Mouse (Mus musculus): Measurements from ENCODE around the gene Glmp. TPM values are rescaled to one million over a fixed set of nuclear protein-coding genes. Genes with fewer than 3 reads are reported as not detected.
A peak's percentile ranks its signal among the peaks of the same experiment; 100 is the strongest.

Glmp gene
- polyA plus RNA-seq, 1 experiment from 2014 or later = 182 TPM

DNA sequence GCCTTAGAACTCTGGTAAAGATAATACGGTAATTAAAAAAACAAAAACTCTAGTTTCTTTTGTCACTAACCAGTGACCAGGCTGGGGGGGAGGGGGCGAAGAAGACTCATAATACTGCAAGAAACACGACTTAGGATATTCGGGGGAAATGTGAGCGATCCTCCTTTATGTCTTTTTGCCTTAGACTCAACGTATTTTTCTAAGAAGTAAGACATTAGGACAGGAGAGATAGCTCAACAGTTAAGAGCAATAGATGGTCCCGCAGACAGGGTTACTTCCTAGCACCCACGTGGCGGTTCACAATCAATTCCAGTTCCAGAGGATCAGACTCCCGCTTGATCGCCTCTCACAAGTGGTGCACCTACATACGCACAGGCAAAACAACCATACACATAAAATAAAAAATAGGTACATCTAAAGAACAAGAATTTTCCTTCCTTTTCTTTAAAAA is 28.7 kb upstream of the Glmp start:
- peaks cover 13% of the 10 kb centered on the region for H3K36me3 ChIP-seq
- peak overlapping the region; percentile 40 for H3K9ac ChIP-seq
- WGBS = 2% methylated on average over 12 of the region's 12 CpGs
- no peak for ATAC-seq (ENCODE audit: insufficient read depth, low FRiP score, low read depth)
- H3K4me3 ChIP-seq (replicated peaks) = peak overlapping the region; percentile 83
- H3K9me3 ChIP-seq = no peaks in the 10 kb centered on the region
- peak overlapping the region; percentile 64 for H3K4me2 ChIP-seq
- H3K27me3 ChIP-seq (replicated peaks) = no peaks in the 10 kb centered on the region
- peaks cover 9% of the 10 kb centered on the region for H3K4me1 ChIP-seq
- H3K27ac ChIP-seq = peak overlapping the region; percentile 94

DNA sequence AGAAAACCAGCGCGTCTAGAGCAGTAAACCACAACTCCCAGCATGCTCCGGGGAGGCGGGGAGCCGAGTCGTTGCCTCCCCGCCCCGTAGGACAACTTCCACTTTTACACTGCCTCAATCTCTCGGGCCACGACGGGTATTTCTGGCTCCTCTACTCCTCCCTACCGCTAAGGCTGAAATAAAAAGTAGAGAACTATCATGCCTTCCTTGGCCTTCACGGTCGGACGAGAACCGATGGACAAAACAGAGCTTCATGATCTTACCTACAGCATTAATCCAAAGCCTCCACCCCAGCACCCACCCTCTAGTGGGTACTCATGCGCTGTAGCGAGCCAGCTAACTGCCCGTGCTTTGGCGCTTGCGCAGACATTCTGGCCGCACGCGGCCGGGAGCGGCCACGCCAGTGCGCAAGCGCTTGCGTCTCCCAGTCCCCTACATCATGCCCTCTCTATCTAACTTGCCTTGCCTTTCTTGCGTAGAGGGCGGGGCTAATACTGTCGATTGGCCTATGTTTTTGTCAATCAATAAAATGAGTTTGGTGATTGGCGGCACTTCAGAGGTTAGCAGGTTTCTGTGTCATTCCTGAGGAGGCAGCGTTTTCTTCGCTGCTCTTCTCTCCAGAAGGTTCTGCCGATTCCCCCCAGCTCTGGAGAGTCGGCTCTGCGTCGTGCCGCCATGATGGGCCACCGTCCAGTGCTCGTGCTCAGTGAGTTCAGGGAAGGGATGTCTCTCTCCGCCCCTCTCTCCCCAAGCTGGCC is 28.1 kb upstream of the Glmp start, which contains the start of the genes Tsacc and Cct3:
Tsacc (minus strand) TSS at position 439 of the 758 bp plus-strand sequence.
Cct3 (plus strand) TSS at position 556 of the 758 bp plus-strand sequence.
- peak within 1 kb of the TSS; percentile 64 for H3K4me2 ChIP-seq

DNA sequence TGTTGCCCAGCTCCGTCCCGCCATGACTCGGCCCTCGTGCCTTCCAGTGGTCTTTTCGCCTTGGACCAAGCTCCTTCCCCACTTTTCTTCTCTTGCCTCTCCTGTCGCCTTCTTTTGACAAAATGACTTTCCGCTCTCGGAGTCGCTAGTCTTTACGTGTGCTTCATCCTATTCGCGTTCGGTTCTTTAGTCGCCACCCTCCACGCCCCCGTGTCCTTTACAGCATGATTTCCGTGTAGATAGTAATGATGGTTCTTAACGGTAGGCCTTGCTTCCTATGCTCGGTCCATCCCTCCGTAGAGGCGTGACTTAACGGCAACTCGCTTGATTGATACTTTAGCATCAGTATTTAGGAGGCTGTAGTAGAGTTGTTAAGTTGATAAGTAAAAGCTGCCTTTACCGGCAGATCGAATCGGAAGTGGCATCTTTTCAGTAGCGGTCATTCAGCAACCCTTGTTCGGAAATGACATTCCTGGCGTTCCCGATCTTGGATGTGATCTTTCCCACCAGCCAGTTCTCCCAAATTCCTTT is 27.4 kb upstream of the Glmp start:
- under 1% methylated on average over 30 of the region's 30 CpGs for WGBS
- no peaks in the 10 kb centered on the region for H3K27me3 ChIP-seq (replicated peaks)
- peak overlapping the region; percentile 62 for H3K4me2 ChIP-seq
- no peaks in the 10 kb centered on the region for H3K9me3 ChIP-seq
- peak overlapping the region; percentile 96 for H3K27ac ChIP-seq
- peak overlapping the region; percentile 88 for H3K9ac ChIP-seq
- H3K4me1 ChIP-seq = peaks cover 9% of the 10 kb centered on the region
- ATAC-seq (ENCODE audit: insufficient read depth, low FRiP score, low read depth) = no peak
- peaks cover 20% of the 10 kb centered on the region for H3K36me3 ChIP-seq
- H3K4me3 ChIP-seq (replicated peaks) = peak overlapping the region; percentile 83

More for the DNA sequence above, 28.1 kb upstream of the Glmp start, which contains the start of the genes Tsacc and Cct3:
- peaks cover 19% of the 10 kb centered on the region for H3K36me3 ChIP-seq
- peak within 1 kb of the TSS; percentile 88 for H3K9ac ChIP-seq
- peak; percentile 99 for ATAC-seq (ENCODE audit: insufficient read depth, low FRiP score, low read depth)
- H3K27me3 ChIP-seq (replicated peaks) = no peaks in the 10 kb centered on the region
- peaks cover 9% of the 10 kb centered on the region for H3K4me1 ChIP-seq
- under 1% methylated on average over 44 of the region's 44 CpGs for WGBS
- H3K27ac ChIP-seq = peak within 1 kb of the TSS; percentile 96
- no peaks in the 10 kb centered on the region for H3K9me3 ChIP-seq
- peak within 1 kb of the TSS; percentile 83 for H3K4me3 ChIP-seq (replicated peaks)

DNA sequence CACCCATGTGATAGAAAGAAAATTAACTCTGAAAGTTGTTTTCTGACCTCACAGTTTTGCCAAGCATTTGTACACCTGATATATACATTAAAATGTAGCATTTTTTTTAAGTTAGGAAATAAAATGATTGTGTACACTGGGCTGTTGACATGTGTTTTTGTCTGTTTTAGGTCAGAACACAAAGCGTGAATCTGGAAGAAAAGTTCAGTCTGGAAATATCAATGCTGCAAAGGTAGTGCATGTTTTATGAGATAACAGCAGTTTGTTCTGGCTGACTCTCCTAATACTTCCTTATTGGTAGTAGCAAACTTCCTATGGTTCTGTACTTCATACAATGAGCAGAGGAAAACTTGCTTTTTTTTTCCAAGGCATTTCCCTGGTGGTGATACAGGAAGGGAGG is 25.7 kb upstream of the Glmp start:
- no peak for ATAC-seq (ENCODE audit: insufficient read depth, low FRiP score, low read depth)
- H3K4me1 ChIP-seq = peaks cover 9% of the 10 kb centered on the region
- no peaks in the 10 kb centered on the region for H3K9me3 ChIP-seq
- H3K9ac ChIP-seq = no peak overlapping the region
- H3K27ac ChIP-seq = no peak overlapping the region
- no peak overlapping the region for H3K4me2 ChIP-seq
- H3K36me3 ChIP-seq = peaks cover 30% of the 10 kb centered on the region
- no peaks in the 10 kb centered on the region for H3K27me3 ChIP-seq (replicated peaks)
- 88% methylated on average over 1 of the region's 1 CpGs for WGBS
- no peak overlapping the region for H3K4me3 ChIP-seq (replicated peaks)

DNA sequence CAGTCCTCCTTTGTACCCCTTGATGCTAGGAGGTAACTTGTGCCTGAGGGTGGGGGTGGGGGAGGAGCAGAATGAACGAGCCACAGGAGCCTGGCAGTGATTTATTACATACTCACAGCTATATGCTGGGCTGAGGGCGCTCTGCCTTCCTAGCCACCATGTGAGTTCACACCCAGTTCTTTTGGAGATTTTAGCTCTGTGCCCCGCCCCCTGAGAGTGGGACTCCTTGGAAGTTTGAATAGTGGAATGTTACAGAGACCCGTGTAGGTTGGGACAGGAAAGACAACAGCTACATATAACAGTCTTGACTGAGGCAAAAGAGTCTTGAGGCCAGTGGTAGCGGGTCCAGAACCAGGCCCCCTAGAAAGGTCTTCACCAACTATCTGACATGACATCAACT is 4.1 kb downstream of the Glmp start:
- Histone ChIP-seq H3K4me3 (replicated peaks) (no peak overlapping the region), H3K36me3 (peaks cover 13% of the 10 kb centered on the region), H3K4me2 (no peak overlapping the region), H3K27me3 (replicated peaks) (no peaks in the 10 kb centered on the region), H3K4me1 (peaks cover 10% of the 10 kb centered on the region), H3K27ac (no peak overlapping the region), H3K9me3 (no peaks in the 10 kb centered on the region), H3K9ac (no peak overlapping the region)
- WGBS = 56% methylated on average over 5 of the region's 5 CpGs
- ATAC-seq (ENCODE audit: insufficient read depth, low FRiP score, low read depth) = no peak

DNA sequence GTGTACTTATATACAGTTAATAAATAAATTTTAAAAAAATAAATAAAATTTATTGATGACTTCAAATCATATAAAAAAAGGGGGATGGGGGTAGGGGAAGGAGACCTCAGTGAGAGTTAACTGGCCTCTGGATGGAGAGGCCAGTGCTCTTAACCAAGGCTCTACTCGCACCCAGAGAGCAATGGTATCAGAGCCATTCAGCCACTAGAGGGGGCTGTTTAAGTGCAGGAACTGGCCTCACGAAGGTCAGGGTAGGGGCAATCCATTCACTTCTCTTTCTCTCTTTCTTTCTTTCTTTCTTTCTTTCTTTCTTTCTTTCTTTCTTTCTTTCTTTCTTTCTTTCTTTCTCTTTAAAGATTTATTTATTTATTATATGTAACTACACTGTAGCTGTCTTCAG is 6.5 kb downstream of the Glmp start:
- H3K27me3 ChIP-seq (replicated peaks) = no peaks in the 10 kb centered on the region
- ATAC-seq (ENCODE audit: insufficient read depth, low FRiP score, low read depth) = no peak
- H3K9ac ChIP-seq = no peak overlapping the region
- H3K36me3 ChIP-seq = peaks cover 13% of the 10 kb centered on the region
- WGBS = 31% methylated on average over 2 of the region's 2 CpGs
- no peaks in the 10 kb centered on the region for H3K9me3 ChIP-seq
- no peak overlapping the region for H3K4me2 ChIP-seq
- peaks cover 2% of the 10 kb centered on the region; the same call in 1 of the 2 replicates for H3K4me1 ChIP-seq
- H3K27ac ChIP-seq = no peak overlapping the region
- no peak overlapping the region for H3K4me3 ChIP-seq (replicated peaks)

DNA sequence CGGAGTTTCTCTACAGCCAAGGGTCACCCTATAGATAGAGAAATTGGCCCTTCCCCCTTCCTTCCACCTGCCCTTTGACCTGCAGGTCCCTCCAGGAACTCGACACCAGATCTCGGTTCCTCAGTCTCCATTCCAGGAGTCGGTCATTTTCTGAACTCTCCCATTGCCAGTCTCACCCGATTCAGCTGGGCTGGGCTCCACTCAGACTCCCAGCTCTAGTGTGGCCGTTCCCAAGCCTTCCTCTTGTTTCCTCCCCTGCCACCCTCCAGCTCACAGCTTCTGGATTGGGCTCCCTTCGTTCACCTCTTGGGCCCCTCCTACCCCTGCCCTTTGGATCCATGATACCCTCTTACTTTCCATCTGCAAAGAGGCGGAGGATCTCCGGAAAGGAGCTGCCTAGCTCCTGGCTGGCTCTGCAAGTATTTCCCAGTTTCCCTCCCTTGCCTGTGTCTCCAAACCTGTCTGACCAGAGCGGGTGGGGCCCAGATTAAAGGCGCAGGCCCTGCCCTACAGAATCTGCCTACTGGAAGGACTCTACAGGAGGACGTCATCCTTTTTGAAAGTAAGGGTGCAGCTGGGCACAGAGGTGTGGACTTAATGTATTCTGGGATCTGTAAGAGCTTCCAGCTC is 9.3 kb downstream of the Glmp start:
- Histone ChIP-seq H3K4me2 (peak overlapping the region; percentile 72), H3K4me1 (peaks cover 11% of the 10 kb centered on the region), H3K27ac (peak overlapping the region; percentile 98), H3K4me3 (replicated peaks) (peak overlapping the region; percentile 77), H3K27me3 (replicated peaks) (no peaks in the 10 kb centered on the region), H3K9ac (no peak overlapping the region), H3K9me3 (no peaks in the 10 kb centered on the region), H3K36me3 (peaks cover 7% of the 10 kb centered on the region)
- peak; percentile 63 for ATAC-seq (ENCODE audit: insufficient read depth, low FRiP score, low read depth)
- WGBS = 38% methylated on average over 12 of the region's 12 CpGs

DNA sequence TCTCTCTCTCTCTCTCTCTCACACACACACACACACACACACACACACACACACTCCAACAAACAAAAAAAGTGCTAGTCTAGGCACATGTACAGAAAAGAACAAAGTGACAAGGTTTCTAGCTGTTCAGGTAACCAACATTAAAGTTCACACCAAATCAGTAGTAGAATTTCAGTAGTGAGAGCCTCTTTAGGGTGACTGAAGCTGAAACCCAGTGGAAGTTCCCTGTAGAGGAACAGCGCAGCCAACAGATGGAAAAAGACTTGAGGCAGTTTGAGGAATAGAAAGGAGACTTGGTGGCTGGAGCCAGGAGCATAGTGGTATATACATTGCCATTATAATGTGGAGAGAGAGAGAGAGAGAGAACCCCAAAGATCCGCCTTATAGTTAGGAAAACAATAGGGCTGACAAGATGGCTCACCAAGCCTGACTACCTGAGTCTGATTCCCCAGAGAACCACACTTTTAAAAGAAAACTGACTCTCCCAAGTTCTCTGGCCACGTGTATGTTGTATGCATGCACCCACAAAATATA is 10.1 kb downstream of the Glmp start:
- Histone ChIP-seq H3K4me1 (peaks cover 11% of the 10 kb centered on the region), H3K36me3 (0 out of 2 replicates have a peak, but pooled peaks cover 2% of the 10 kb centered on the region), H3K9me3 (no peaks in the 10 kb centered on the region), H3K27me3 (replicated peaks) (no peaks in the 10 kb centered on the region), H3K27ac (peak overlapping the region; percentile 98), H3K4me2 (peak overlapping the region; percentile 72), H3K9ac (peak overlapping the region; percentile 79), H3K4me3 (replicated peaks) (peak overlapping the region; percentile 77)
- 37% methylated on average over 3 of the region's 3 CpGs for WGBS
- ATAC-seq (ENCODE audit: insufficient read depth, low FRiP score, low read depth) = no peak

DNA sequence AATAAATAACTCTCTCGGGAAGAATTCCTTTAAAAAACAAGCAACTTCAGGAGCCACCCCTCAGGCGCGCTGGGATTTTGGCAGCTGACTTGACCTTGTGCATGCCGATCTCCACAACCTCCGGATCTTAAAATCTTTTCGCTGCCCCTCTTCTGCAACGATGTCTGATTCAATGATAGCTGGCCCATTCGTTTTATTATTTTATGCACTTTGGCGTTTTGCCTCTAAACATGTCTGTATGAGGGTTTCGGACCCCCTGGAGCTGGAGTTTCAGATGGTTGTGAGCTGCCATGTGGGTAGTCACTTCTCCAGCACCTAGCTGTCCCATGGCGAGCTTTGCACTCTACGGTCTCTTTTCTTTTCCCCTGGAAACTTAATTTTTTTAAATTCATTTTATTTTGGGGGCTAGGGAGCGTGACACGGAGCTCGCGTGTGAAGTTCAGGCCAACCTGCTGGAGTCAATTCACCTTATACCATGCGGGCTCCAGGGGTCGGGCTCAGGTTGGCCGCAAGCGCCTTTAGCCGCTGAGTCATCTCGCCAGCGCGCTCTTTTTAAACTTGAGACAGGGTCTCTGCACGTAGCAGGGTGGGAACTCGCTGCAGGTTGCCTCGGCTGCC is 10.7 kb downstream of the Glmp start:
- Histone ChIP-seq H3K4me2 (peak overlapping the region; percentile 72), H3K9ac (peak overlapping the region; percentile 79), H3K27me3 (replicated peaks) (no peaks in the 10 kb centered on the region), H3K4me3 (replicated peaks) (peak overlapping the region; percentile 77), H3K27ac (peak overlapping the region; percentile 98), H3K36me3 (0 out of 2 replicates have a peak, but pooled peaks cover 2% of the 10 kb centered on the region), H3K9me3 (no peaks in the 10 kb centered on the region), H3K4me1 (peaks cover 11% of the 10 kb centered on the region)
- under 1% methylated on average over 27 of the region's 27 CpGs for WGBS
- ATAC-seq (ENCODE audit: insufficient read depth, low FRiP score, low read depth) = peak; percentile 9; the same call in 1 of the 2 replicates

DNA sequence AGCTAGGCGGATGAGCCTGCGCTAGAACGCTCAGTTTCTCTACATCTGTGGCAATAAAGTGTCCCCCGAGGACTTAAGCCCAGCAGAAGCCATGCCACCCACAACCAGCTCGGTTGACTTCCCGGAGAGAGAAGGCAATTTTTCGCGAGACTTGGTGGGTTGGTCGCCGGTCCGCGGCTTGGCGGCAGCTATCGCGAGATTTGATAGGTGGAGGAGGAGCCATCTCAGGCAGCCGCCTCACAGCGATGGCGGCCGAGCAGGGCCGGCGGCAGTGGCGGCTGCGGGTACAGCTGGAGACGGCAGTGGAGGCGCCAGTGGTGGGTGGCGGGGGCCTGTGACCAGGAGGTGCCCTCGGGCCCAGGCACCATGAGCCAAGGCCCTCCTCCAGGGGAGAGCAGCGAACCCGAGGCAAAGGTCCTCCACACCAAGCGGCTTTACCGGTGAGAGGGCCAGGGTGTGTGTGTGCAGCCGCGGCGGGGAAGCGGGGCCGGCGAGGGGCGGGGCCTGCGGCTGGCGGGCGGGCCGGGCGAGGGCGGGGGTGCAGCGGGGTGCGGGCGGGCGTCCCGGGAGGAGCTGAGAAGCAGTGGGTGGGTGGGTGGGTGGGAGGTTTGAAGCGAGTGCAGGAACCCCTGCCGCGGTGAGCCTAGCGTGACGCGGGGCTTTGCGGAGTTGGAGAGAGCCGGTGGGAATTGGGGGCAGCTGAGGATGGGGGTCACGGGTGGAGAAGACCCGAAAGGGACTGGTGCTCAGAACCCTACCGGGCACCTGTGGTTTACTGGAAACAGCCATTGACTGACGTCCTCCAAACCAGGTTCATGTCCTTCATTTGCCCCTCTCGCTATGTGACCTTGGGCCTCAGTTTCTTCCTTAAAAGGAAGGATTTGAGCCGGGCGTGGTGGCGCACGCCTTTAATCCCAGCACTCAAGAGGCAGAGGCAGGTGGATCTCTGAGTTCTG is 11.5 kb downstream of the Glmp start, which contains the start of the genes Tmem79 and Smg5:
Tmem79 (minus strand) TSS at position 91 of the 956 bp plus-strand sequence.
Smg5 (plus strand) TSS at position 203 of the 956 bp plus-strand sequence.
- ATAC-seq (ENCODE audit: insufficient read depth, low FRiP score, low read depth) = peak; percentile 90
- H3K36me3 ChIP-seq = no peaks in the 10 kb centered on the region
- peak within 1 kb of the TSS; percentile 72 for H3K4me2 ChIP-seq
- peak within 1 kb of the TSS; percentile 84 for H3K9ac ChIP-seq
- WGBS = 1% methylated on average over 50 of the region's 66 CpGs
- no peaks in the 10 kb centered on the region for H3K27me3 ChIP-seq (replicated peaks)
- peaks cover 11% of the 10 kb centered on the region for H3K4me1 ChIP-seq
- H3K27ac ChIP-seq = peak within 1 kb of the TSS; percentile 98
- H3K9me3 ChIP-seq = no peaks in the 10 kb centered on the region
- H3K4me3 ChIP-seq (replicated peaks) = peak within 1 kb of the TSS; percentile 77
